Mouse (Mus musculus) liver, postnatal 0 days (tissue): ENCODE measurements around the gene Dhx32. TPM values are rescaled to one million over a fixed set of nuclear protein-coding genes. Genes with fewer than 3 reads are reported as not detected.
A peak's percentile ranks its signal among the peaks of the same experiment; 100 is the strongest.

Experiments used
- ATAC-seq: fragments of 200-750 bp; cut with Nextera tagmentation; 2 replicates; pipeline ENCODE4 v1.8.0; 2017; ENCODE audit warnings: mild to moderate bottlenecking, moderate library complexity
- DNase-seq: peaks from one replicate; pipeline ENCODE4 v3.0.0-alpha.2; 2016
- H3K27ac ChIP-seq: fragments of 300-500 bp; sonication (generic); 2 replicates; pipeline ENCODE4 v1.5.1; 2014; ENCODE audit warnings: antibody characterized with exemption, moderate library complexity, mild to moderate bottlenecking, low read depth
- H3K27me3 ChIP-seq: fragments of 300-500 bp; sonication (generic); 2 replicates; pipeline ENCODE4 v1.6.1; 2014; ENCODE audit warnings: low read length, control low read depth, mixed read lengths; ENCODE audit not compliant: insufficient read depth
- H3K36me3 ChIP-seq: fragments of 300-500 bp; sonication (generic); replicated peaks from 2 replicates; pipeline ENCODE4 v1.6.1; 2014; ENCODE audit warnings: mild to moderate bottlenecking, control low read depth, low read length, moderate library complexity, mixed read lengths; ENCODE audit not compliant: insufficient read depth
- H3K4me1 ChIP-seq: fragments of 300-500 bp; sonication (generic); 2 replicates; pipeline ENCODE4 v1.6.1; 2014; ENCODE audit warnings: antibody characterized with exemption, mild to moderate bottlenecking, control low read depth; ENCODE audit not compliant: insufficient read depth
- H3K4me2 ChIP-seq: fragments of 300-500 bp; sonication (generic); 2 replicates; pipeline ENCODE4 v1.6.1; 2014; ENCODE audit warnings: low read depth, mild to moderate bottlenecking, low read length, moderate library complexity, mixed read lengths
- H3K4me3 ChIP-seq: fragments of 300-500 bp; sonication (generic); 2 replicates; pipeline ENCODE4 v1.5.1; 2014; ENCODE audit warnings: low read depth, low read length
- H3K9ac ChIP-seq: fragments of 300-500 bp; sonication (generic); replicated peaks from 2 replicates; pipeline ENCODE4 v1.6.1; 2014; ENCODE audit warnings: mild to moderate bottlenecking, moderate library complexity
- H3K9me3 ChIP-seq: fragments of 300-500 bp; sonication (generic); 2 replicates; pipeline ENCODE4 v1.6.1; 2016; ENCODE audit warnings: mild to moderate bottlenecking, control low read depth, low read length, mixed read lengths
- CTCF ChIP-seq: sonication (generic); IDR thresholded peaks from 2 replicates; pipeline ENCODE4 v1.5.1; 2016; ENCODE audit warnings: antibody characterized with exemption, low read depth
- EP300 ChIP-seq: IDR thresholded peaks from 2 replicates; pipeline ENCODE4 v1.6.1; 2016; ENCODE audit warnings: antibody characterized with exemption, low read depth, mild to moderate bottlenecking
- WGBS: fragments of 180-500 bp; shearing (Covaris S2); extraction: QIAGEN DNeasy Blood & Tissue Kit; methylation state at CpG from one replicate; pipeline ENCODE4 v1.1.7; 2014; ENCODE audit not compliant: insufficient replicate concordance; 5-methylcytosine and 5-hydroxymethylcytosine counted together
- polyA plus RNA-seq: library from polyadenylated mRNA; unstranded; fragments of >200 nt; fragmentation: Nextera tagmentation; extraction: Ambion mirVana; gene quantifications from 2 replicates; pipeline ENCODE4 v1.2.1, GENCODE M21; 2015

Gene Dhx32
- polyA plus RNA-seq, 1 experiment from 2014 or later = 5.5 TPM

- Histone ChIP-seq H3K9me3 (no peaks in the 10 kb centered on the region), H3K36me3 (no peaks in the 10 kb centered on the region), H3K9ac (no peak overlapping the region), H3K27me3 (no peaks in the 10 kb centered on the region), H3K4me3 (no peak overlapping the region), H3K27ac (no peak overlapping the region), H3K4me1 (no peaks in the 10 kb centered on the region), H3K4me2 (no peak overlapping the region)
- no peak for ATAC-seq
- no peak for DNase-seq
- no peak for TF ChIP-seq CTCF
- TF ChIP-seq EP300 = no peak
- WGBS = 77% methylated on average over 5 of the region's 5 CpGs
Measured at GRCm38 (mm10) chr7:133751163-133751562, 31.4 kb downstream of the Dhx32 start.

GRCm38 (mm10) chr7:133750666-133751065 lies 31.9 kb downstream of the Dhx32 start:
- no peak for TF ChIP-seq EP300
- TF ChIP-seq CTCF = no peak
- WGBS = 50% methylated on average over 5 of the region's 5 CpGs
- ATAC-seq (no peak; the same call in 1 of the 2 replicates), DNase-seq (no peak)
- H3K9ac ChIP-seq = no peak overlapping the region
- no peaks in the 10 kb centered on the region for H3K36me3 ChIP-seq
- H3K4me3 ChIP-seq = no peak overlapping the region
- no peaks in the 10 kb centered on the region for H3K9me3 ChIP-seq
- H3K27me3 ChIP-seq = no peaks in the 10 kb centered on the region
- H3K27ac ChIP-seq = no peak overlapping the region
- no peaks in the 10 kb centered on the region for H3K4me1 ChIP-seq
- H3K4me2 ChIP-seq = no peak overlapping the region

GRCm38 (mm10) chr7:133748753-133749152 lies 33.8 kb downstream of the Dhx32 start:
- ATAC-seq (no peak), DNase-seq (no peak)
- Histone ChIP-seq H3K27me3 (no peaks in the 10 kb centered on the region), H3K4me2 (no peak overlapping the region), H3K4me1 (no peaks in the 10 kb centered on the region), H3K36me3 (no peaks in the 10 kb centered on the region), H3K4me3 (no peak overlapping the region), H3K9me3 (no peaks in the 10 kb centered on the region), H3K9ac (no peak overlapping the region), H3K27ac (no peak overlapping the region)
- TF ChIP-seq EP300 (no peak), CTCF (no peak)
- WGBS = 86% methylated on average over 14 of the region's 14 CpGs

GRCm38 (mm10) chr7:133747372-133747771 lies 35.2 kb downstream of the Dhx32 start:
- DNase-seq (no peak), ATAC-seq (no peak)
- H3K4me3 ChIP-seq = no peak overlapping the region
- no peaks in the 10 kb centered on the region for H3K9me3 ChIP-seq
- H3K27me3 ChIP-seq = no peaks in the 10 kb centered on the region
- no peak overlapping the region for H3K9ac ChIP-seq
- no peak overlapping the region for H3K27ac ChIP-seq
- TF ChIP-seq CTCF (no peak), EP300 (no peak)
- 0 out of 2 replicates have a peak, but pooled peaks cover under 1% of the 10 kb centered on the region for H3K36me3 ChIP-seq
- 70% methylated on average over 8 of the region's 8 CpGs for WGBS
- H3K4me1 ChIP-seq = no peaks in the 10 kb centered on the region
- H3K4me2 ChIP-seq = no peak overlapping the region

GRCm38 (mm10) chr7:133744701-133745100 lies 37.8 kb downstream of the Dhx32 start:
- ATAC-seq (0 out of 2 replicates have a peak, but pooled peaks have one; percentile 41), DNase-seq (no peak)
- no peak for TF ChIP-seq EP300
- TF ChIP-seq CTCF = no peak
- H3K27ac ChIP-seq = no peak overlapping the region
- no peak overlapping the region for H3K4me2 ChIP-seq
- H3K9me3 ChIP-seq = no peaks in the 10 kb centered on the region
- 0 out of 2 replicates have a peak, but pooled peaks cover 7% of the 10 kb centered on the region for H3K36me3 ChIP-seq
- H3K9ac ChIP-seq = no peak overlapping the region
- H3K4me3 ChIP-seq = no peak overlapping the region
- no peaks in the 10 kb centered on the region for H3K4me1 ChIP-seq
- H3K27me3 ChIP-seq = no peaks in the 10 kb centered on the region
- WGBS = 37% methylated on average over 4 of the region's 4 CpGs

- 47% methylated on average over 1 of the region's 1 CpGs for WGBS
- Histone ChIP-seq H3K27ac (no peak overlapping the region), H3K4me1 (no peaks in the 10 kb centered on the region), H3K36me3 (0 out of 2 replicates have a peak, but pooled peaks cover 7% of the 10 kb centered on the region), H3K27me3 (no peaks in the 10 kb centered on the region), H3K4me3 (no peak overlapping the region), H3K9ac (no peak overlapping the region), H3K4me2 (no peak overlapping the region), H3K9me3 (no peaks in the 10 kb centered on the region)
- DNase-seq (no peak), ATAC-seq (no peak)
- no peak for TF ChIP-seq CTCF
- TF ChIP-seq EP300 = no peak
Measured at GRCm38 (mm10) chr7:133744209-133744608, 38.3 kb downstream of the Dhx32 start.

GRCm38 (mm10) chr7:133743611-133744010 lies 38.9 kb downstream of the Dhx32 start:
- H3K27me3 ChIP-seq = no peaks in the 10 kb centered on the region
- H3K4me1 ChIP-seq = no peaks in the 10 kb centered on the region
- 0 out of 2 replicates have a peak, but pooled peaks cover 7% of the 10 kb centered on the region for H3K36me3 ChIP-seq
- no peak overlapping the region for H3K9ac ChIP-seq
- WGBS = 59% methylated on average over 4 of the region's 4 CpGs
- no peak overlapping the region for H3K27ac ChIP-seq
- no peaks in the 10 kb centered on the region for H3K9me3 ChIP-seq
- no peak for ATAC-seq
- no peak overlapping the region for H3K4me2 ChIP-seq
- no peak for DNase-seq
- TF ChIP-seq EP300 (no peak), CTCF (no peak)
- H3K4me3 ChIP-seq = no peak overlapping the region
